Mouse (Mus musculus) kidney, adult 9 months (tissue): Measurements from ENCODE around the gene Elp1.

Experiments
- DNase-seq: peaks from one replicate; pipeline ENCODE4 v3.0.0; 2022

Gene Elp1

DNA sequence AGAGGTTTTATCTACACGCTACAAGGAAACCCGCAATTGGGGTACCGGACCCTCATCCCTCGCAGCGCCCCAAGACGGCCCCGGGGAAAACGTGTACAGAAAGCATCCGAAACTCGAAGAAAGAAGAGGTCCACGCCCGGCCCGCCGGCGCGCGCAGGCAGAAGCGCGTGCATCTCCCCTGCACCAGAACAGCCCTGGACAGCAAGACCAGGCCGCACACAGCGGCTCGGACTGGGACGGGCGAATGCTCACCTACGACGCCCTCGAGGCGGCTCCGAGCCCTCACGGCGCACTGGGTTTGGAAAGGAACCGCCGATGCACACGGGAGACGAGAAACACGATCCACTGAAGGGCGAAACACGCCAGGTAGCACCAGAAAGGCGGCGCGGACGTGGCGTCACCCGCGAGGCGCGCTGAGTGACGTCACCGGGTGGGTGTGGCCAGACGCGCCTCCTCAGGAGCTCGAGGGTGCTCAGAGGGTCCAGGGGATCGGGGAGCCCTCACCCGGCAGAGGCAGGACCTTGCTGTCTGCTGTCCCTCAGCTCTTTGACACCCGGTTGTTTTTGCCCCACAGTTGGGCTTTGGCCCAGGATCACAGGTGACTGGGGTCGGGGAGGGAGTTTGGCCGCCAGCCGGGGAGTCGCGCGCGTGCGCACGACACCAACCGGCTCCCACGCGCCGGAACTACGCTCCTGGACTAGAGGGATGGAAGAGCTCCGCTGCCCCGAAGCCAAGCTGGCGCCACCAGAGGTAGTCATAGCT, at the start of gene Elp1, which contains the start of gene Fam206a:
TSS of gene Elp1 (minus strand) at position 425 of the 762 bp plus-strand sequence.
TSS of gene Fam206a (plus strand) at position 439 of the 762 bp plus-strand sequence.
- DNase-seq, result peak; percentile 96

DNA sequence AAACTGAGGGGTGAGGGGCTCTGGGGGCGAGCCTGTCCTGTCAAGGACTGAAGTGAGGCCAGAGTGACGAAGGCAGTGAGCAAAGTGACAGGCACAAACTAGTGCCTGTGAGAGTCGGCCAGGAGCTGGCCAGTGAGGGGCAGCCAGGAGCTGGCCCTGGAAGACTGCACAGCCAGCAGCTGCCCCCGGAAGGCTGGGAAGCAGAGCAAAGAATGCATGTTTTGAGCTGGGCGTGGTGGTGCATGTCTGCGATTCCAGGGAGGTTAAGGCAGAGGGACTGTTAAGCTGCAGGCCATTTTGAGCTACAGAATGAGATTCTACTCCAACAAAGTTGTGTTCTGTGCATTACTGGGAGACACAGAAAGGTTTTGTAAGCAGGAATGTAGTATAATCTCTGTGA, 48.6 kb upstream of the Elp1 start:
- DNase-seq, result no peak

DNA sequence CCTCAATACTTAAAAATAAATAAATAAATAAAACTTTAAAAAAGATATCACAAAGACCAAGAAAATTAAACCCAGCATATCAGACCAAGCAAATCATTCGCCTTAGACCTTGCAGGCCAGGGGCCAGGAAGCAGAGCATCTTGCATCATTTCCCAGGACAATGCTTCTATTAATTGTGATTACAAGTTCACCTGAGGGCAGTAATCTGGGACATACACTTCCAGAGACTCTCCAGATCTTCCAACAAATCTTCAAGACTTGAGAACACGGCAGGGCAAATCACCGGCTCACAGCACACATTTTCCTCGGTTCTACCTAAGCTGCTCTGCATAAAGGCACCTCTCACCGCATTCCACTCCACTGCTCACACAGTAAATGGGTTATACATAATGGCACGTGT, 45.9 kb upstream of the Elp1 start:
- DNase-seq, result no peak

DNA sequence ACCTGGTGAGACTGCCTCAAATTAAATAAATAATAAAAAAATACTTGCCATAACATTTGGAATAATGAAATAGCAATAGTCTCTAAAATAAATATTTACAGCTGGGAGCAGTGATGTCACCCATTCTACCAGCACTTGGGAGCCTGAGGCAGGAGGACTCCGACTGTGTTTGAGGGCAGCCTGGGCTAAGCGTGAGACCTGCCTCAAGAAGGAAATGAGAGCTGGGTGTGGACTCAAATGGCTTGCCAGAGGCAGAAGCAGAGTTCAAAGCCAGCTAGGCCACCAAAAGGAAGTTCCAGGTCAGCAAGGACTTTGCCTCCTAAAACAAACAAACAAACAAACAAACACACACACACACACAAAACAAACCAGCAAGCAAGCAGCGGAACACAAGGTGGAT, 45.3 kb upstream of the Elp1 start:
- DNase-seq, result no peak

DNA sequence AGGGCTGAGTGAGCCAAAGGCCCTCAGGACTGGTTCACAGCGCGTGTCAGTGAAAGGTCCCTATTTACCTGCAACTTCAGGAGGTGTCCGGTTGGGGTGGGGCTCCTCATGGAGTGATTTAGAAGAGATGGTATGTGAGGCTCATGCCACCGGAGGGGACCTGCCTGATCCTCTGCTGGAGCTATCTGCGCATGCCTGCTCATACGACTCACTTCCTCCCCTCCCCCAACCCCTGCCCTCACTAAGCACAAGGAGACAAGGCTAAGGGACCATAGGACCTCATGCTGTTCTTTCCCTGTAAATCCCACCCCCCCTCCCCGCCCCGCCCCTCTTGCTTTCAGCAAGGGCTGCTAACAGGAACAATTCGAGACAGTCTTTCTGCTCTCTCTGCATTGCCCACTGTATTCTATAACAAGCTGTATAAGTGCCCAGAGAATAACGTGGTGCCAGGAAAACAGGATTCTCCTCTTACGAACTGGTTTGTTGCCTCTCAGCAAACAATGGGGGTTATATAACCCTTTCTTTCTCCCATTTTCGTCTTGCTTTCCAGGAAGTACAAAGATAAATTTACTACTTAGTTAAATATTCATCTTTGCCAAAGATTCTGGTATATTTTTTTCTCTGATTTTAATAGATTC, 43.9 kb upstream of the Elp1 start:
- no peak for DNase-seq

DNA sequence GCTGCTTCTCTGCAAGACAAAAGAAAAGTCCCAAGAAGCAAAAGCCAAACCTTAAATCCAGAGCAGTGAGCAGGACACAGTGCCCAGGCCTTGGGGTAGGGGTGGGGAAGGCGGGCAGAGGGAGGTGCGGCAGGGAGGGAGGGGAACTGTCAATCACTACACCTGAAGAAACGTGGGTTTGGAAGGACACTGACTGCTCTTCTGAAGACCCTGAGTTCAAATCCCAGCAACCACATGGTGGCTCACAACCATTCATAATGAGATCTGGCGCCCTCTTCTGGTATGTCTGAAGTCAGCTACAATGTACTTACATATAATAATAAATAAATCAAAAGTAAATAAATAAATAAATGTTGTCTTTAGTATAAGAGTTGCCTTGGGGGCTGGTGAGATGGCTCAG, 42.8 kb upstream of the Elp1 start:
- DNase-seq, result no peak

DNA sequence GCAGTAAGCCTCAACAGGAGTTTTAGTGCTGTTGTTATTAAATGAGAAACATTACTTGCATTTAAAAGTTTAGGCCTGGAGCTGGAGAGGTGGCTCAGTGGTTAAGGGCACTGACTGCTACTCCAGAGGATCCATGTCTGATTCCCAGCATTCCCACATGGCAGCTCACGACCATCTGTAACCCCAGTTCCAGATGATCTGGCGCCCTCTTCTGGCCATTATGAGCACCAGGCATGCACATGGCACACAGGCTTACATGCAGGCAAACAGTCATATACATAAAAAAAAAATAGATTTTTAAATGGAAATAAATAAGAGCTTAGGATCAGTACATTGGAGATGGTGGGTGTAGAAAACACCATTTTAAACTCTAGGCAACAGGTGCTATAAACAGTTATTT, 41.8 kb upstream of the Elp1 start:
- DNase-seq, result no peak

DNA sequence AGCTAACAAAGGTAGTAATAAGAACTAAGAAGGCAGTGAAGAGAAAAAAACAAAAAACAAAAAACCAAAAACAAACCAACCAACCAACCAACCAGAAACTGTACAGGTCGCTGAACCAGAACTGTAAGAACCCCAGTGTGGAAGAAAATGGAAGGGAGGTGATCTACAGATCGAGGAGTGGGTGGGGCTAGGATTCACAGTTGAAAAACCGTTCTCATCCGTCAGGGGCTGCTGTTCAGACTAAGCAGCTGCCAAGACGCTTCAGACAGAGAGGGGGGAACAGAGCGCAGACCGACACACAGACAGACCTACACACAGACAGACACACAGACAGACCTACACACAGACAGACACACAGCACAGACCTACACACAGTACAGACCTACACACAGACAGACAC, 40.4 kb upstream of the Elp1 start:
- DNase-seq, result no peak

DNA sequence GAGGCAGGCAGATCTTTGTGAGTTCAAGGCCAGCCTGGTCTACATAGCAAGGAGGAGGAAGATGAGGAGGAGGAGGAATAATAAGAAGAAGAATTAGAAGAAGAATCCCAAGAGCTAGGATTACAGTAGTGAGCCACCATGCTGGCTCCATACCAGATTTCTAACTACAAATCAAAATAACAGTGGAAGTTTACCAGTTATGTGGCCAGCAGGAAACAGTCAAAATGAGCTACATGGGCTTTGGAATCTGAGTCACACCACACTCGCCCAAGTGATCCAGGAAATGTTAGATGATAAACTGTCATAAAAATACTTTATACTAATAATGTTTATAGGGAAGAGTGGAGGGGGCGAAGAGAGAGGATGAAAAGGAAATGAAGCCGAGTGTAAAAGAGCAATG, 38.2 kb upstream of the Elp1 start:
- no peak for DNase-seq

DNA sequence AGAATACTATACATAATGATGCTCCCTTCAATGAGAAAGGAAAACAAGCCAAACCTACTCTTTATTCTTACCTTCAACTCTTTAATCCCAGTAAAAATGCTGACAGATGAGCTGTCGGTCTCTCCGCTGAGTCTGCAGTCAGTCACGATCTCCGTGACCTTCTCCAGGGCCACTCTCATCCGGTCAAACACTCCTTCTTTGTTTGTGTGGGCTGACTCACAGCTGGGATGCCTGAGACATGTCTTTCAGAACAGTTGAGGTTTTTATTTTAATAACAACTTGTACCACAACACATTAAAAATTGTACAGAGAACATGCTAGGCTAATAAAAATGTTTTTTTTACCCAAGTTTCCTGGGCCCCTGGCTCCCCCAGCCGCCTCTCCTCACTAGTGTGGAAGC, 35.5 kb upstream of the Elp1 start:
- DNase-seq, result no peak

DNA sequence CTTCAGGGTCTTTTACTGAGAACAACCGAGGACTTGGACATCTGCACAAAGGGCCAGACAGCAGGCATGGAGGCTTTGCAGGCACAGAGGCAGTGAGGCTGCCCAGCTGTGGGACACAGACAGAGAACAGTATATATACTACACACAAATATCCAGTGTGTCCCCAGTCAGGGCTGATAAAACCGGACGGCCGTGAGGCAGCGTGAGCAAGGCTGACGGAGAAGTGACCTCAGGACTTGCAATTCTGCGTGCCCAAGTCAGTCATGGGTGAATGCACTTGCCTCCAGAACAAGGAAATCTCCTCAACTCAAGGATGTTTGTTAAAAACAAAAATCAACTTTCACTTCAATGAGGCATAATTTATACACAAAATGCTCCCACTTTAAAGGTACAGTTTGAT, 29.9 kb upstream of the Elp1 start:
- DNase-seq, result peak; percentile 41

DNA sequence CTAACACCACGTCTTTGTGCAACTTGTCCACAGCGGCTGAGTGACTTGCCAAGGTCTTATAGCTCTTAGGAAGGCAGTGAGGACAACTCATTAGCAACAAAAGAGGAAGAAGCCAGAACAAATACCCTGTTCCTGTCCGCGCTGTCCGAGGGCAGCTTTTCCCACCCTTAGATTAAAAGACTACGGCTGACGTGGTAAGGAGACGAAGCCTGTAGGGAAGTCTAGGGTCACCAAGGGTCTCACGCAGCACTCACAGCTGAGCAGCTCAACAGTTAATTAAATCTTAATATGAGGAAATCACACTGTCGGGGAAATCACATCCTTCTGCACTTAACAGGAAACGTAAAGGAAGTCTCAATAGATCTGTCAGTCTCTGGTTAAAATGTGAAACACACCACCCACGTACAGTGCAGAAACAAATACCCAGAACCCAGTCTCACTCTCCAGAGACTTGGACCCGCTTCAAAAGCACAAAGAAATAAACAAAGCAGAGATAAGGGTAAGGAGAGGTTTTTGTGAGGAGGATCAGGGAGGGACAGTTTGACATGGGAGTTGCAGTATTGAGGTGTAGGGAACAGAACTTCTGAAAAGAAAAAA, 29.0 kb upstream of the Elp1 start:
- no peak for DNase-seq

DNA sequence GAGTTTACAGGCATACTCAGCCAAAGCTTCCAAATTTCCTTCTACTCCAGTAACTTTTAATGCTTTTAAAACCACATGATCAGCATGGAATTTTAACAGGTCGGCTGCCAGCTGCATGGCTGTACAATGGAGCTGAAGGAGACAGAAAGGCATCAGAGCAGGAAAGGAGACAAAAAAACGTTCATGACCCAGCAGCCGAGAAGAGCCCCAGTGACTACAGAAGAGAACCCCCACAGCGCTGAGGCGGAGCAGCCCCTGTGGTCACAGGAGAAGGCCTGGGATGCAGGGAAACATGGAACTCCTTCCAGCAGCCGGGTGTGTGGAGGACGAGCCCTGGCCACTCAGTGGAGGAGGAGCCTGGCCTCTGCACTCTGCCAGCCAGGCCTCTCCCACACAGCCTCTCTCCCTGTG, 27.4 kb upstream of the Elp1 start:
- DNase-seq, result peak; percentile 58

DNA sequence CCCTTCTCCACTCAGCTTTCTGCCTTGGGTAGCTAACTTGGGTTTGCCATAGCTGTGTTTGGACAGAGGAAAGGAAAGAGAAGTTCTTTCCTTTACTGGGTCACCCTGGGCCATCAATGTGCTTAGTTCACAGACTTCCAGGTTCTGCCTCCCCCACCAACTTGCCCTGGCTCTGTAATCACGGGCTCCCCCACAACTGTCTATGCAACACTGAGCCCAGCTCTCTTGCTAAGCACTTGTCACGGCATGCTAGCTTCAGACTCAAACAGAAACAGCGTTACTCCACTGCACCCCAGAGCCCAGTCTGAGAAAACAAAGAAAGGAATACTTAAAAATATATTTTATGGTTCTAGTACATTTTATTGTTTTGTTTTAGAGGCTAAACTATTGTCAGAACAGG, 26.8 kb upstream of the Elp1 start:
- DNase-seq, result no peak

DNA sequence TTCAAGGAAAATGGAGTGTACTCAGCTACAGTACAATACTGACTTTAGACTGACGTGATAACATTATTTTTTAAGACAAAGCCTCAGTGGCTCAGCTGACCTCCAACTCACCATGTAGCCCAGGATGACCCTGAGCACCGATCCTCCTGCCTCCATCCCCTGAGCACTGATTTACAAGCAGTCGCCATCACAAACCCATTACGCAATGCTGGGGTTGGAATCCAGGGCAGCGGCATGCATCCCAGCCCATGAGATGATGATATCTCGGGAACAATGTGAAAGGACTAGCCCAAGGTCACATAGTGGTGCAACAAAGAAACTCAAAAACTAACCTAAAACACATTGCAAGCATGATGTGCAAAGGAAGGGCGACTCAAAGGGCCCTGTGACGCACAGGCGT, 22.1 kb upstream of the Elp1 start:
- no peak for DNase-seq

DNA sequence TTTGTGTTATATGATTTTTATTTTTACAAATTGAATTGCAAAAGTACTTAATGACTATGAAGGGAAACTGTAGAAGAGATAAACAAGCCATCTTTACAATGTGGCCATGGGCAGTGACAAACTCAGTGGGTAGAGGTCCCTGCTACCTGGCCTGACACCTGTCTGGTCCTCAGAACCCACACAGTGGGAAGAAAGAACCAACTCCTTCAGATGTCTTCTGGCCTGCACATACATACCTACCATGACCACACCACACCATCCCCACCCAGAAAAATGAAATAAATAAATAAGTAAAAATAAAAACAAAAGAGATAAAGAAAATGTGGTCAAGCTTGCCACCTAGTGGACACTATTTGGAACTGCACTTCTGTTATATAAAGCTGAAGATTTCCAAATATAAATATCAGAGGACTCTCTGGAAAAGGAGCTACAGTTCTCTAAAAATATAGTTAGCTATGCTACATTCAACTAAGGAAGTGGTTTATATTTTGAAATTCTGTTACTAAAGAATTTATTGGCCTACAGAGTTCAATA, 18.0 kb upstream of the Elp1 start:
- peak; percentile 37 for DNase-seq

DNA sequence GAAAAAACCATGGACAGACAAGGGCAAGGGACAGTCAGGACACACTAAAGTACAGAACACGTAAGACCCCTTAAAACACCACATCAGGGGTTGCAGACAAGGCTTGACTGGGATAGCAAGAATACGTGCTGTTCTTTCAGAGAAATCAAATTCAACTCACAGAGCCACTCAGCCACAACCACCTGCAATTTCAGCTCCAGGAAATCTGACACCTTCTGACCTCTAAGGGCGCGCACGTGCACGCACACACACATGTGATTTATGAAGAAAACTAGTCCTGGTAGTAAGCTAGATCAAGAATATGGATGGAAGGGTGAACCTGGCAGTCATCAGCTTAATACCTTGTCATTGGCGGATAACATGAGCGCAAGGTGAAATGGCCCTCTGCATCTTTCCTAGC, 13.0 kb upstream of the Elp1 start:
- no peak for DNase-seq

DNA sequence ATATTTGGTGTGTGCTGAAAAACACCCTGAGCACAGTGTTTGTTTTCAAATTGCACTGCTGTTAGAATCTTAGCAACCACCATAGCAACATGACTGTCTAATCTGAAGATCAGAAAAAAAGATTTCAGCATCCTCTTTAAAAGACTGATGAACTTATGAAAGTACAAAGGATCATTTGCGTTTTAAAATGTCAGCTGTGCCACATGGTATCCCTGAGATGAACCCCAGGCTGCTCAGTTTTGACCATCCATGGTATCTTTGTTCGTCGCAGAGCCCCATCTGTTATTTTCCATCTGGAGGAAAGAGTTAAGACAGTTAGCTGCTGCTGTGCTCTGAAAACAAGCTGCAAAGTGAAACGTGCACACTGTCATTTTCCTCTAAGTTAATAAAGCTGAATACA, 10.0 kb upstream of the Elp1 start:
- no peak for DNase-seq

DNA sequence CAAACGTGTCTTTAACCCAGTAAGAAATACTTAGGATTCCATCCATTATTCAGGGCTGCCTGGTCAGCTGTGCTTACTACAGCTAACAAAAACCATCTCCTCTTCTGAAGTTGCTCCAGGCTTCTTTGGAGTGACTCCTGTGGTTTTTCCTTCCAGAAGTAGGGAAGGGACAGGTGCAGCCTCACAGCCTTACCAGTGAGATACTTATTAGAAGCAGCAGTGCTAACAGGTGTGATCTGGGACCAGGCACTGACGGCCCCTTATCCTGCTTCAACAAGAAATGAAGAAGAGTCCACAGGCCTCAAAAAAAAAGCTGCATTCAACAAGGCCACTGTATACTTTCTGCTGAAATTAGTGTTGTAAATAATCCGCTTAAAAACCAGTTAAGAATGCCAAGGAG, 9.5 kb upstream of the Elp1 start:
- DNase-seq, result no peak

DNA sequence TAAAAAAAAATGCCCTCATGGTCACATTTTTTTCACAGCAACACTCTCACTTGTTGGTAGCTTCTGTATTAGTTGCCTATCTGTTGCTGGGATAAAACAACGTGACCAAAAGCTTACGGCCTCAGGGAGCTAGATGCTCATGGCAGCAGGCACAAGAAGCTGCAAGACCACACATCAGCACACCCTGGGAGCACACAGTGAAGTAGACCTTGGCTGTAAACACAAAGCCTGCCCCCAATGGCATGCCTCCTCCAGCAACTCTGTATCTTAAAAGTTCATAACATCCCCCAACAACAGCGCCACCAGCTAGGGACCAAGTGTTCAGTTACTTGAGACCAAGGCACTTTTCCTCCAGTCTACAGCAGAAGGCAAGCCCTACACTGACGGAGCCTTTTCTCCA, 6.9 kb upstream of the Elp1 start:
- DNase-seq, result no peak

DNA sequence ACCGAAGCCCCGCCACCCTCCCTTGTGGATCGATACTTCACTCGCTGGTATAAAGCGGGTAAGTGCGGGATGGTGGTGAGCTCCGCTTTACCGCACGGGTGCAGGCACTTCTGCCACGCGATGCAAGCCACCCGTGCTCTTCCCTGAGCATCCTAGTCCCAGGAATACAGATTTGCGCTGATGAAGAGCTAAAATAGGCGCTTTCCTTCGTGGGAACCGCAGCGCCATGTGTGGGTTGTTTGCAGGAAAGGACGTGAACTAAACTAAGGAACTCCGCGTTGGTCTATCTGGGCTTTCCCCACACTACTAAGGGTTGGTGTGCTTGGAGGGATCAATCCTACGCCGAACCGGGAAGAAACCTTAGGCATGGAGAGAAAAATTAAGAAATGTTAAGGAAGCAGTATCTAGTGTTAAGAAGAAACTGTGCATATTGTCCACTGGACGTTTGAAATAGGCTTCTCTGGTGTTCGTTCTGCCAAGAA, 579 bp upstream of the Elp1 start:
- DNase-seq, result no peak

DNA sequence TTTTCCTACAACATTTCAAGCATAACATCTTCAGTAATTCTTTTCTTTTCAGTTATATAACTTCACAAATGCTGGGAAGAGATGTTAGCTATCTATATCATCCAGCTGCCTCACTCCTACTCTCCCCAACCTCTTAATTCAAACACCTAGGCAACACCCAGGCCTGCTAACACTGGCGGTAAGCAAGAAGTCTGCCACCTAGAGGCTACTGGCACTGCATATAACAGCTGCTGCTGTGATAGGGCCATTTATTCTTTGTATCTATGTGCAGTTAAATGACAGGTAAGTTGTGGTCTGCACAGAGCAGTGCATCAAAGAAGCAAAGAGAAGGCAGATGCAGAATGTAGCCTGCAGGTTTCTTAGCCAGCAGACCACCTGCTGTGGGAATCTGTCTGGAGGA, 10.8 kb downstream of the Elp1 start:
- DNase-seq, result peak; percentile 12

DNA sequence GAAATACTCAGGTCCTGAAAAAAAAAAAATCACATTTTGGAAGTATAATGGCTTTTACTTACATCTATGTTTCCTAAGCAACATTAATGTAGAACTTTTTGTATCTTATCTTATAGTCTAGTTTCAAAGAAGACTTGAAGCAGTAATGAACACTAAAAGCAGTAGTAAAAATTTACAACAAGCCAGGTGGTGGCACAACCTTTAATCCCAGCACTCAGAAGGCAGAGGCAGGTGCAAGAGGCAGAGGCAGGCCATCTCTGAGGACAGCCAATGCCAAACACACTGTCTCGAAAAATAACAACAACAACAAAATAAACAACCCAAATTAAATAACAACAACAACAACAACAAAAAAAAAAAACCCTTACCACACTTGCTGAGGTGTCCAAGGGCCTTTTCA, 31.1 kb downstream of the Elp1 start:
- no peak for DNase-seq

DNA sequence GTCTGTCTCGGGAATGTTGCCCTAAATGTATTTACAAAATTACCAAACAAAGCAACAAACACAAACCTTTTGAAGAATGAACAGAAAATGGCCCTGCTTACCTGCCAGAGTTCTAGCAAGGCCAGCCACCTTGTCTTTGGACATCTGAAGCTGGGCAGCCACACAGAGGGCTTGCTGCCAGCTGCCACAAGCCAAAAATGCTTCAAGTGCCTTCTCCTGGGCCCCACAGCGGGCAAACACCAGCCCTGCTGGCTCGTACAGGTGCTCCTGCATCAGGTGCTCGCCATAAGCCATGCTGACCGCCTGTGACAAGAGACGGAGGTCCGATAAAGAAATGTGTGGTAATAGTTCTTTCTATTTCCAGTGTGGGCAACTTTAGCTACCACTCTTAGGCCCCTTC, 33.2 kb downstream of the Elp1 start:
- peak; percentile 30 for DNase-seq
